Mouse (Mus musculus): ENCODE measurements around the gene Smpd1. TPM values are rescaled to one million over a fixed set of nuclear protein-coding genes. Genes with fewer than 3 reads are reported as not detected.

Smpd1 gene
- 159 and 173 TPM in 2 replicates for total RNA-seq (2014; rRNA removed; ENCODE audit: low replicate concordance)
- 81.0 and 85.3 TPM in 2 replicates for polyA plus RNA-seq (2015; fragmentation: Nextera tagmentation; extraction: Ambion mirVana)

DNA sequence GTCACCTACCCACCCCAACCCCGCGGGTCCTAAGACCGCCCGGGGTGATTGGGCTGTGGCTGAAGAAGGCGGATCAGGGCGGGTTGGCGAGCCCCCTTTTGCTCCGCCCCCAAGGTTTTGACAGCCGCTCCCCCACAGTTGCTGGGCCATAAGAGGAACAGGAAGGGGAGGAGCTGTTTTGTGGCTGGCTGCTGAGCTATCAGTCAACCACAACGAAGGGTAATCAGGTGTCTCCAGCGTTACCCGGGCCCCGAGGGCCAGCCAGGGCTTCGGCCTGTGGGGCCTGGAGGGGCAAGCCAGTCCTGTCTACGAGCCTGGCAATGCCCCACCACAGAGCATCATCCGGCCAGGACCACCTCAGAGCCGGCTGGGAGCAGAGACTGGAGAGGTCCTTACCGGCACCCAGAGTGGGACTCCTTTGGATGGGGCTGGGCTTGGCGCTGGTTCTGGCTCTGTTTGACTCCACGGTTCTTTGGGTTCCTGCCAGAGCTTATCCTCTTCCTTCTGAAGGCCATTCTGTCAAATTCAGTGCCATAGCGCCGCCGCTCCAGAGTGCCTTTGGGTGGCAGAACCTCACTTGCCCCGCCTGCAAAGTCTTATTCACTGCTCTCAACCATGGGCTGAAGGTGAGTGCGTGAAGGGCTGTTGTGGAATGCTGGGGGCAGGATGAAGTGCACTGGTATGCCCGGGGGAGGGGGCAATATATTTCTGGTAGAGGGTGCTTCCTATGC lies at the start of gene Smpd1:
TSS of gene Smpd1 (plus strand) at position 149 of the 731 bp plus-strand sequence.
- 2% methylated on average over 26 of the region's 26 CpGs for WGBS
- peaks cover 22% of the 10 kb centered on the region for H3K4me1 ChIP-seq (ENCODE audit: control insufficient read depth, insufficient read depth)

DNA sequence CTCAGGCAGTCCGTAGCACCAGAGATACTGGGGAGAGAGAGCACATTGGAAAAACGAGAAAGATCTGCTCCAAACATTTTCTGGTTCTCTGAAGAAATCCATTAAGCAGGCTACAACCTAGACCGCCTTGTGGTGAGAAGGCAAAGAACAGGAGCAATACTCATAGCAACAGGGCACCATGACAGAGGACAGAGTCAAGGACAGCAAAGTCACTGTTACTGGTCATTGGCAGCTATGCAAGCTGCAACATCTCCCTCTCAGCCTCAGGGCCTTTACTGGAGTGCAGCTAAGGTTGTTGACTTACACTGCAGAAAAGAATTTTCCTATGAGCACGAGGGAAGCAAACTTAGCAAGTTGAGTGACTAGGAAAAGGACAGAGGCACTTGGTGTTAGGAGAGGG lies 46.9 kb upstream of the Smpd1 start:
- no peak for TF ChIP-seq CTCF (IDR thresholded peaks at IDR 0.05; ENCODE audit: low read depth)
- DNase-seq (ENCODE audit: low spot score) = no peak
- Histone ChIP-seq H3K36me3 (replicated peaks; ENCODE audit: control insufficient read depth, insufficient read depth, low read length) (no peaks in the 10 kb centered on the region), H3K9ac (replicated peaks; ENCODE audit: low read depth, low read length) (no peak overlapping the region), H3K4me2 (ENCODE audit: low read depth, low read length) (no peak overlapping the region), H3K9me3 (replicated peaks; ENCODE audit: control insufficient read depth, low read length) (no peaks in the 10 kb centered on the region), H3K27ac (ENCODE audit: low read depth) (no peak overlapping the region), H3K27me3 (ENCODE audit: control insufficient read depth, insufficient read depth, low read length) (no peaks in the 10 kb centered on the region), H3K4me1 (ENCODE audit: control insufficient read depth, insufficient read depth) (peaks cover 4% of the 10 kb centered on the region; the same call in 1 of the 2 replicates), H3K4me3 (ENCODE audit: low read depth, low read length) (no peak overlapping the region)
- WGBS = 38% methylated on average over 4 of the region's 4 CpGs
- peak; percentile 55; the same call in 1 of the 2 replicates for ATAC-seq (ENCODE audit: insufficient read depth, low read depth)

More for the DNA sequence above, at the start of gene Smpd1:
- Histone ChIP-seq H3K9me3 (replicated peaks; ENCODE audit: control insufficient read depth, low read length) (no peaks in the 10 kb centered on the region), H3K27ac (ENCODE audit: low read depth) (peak within 1 kb of the TSS; percentile 84), H3K27me3 (ENCODE audit: control insufficient read depth, insufficient read depth, low read length) (no peaks in the 10 kb centered on the region), H3K9ac (replicated peaks; ENCODE audit: low read depth, low read length) (peak within 1 kb of the TSS; percentile 61), H3K36me3 (replicated peaks; ENCODE audit: control insufficient read depth, insufficient read depth, low read length) (peaks cover 27% of the 10 kb centered on the region), H3K4me2 (ENCODE audit: low read depth, low read length) (peak within 1 kb of the TSS; percentile 73), H3K4me3 (ENCODE audit: low read depth, low read length) (peak within 1 kb of the TSS; percentile 62)
- ATAC-seq (ENCODE audit: insufficient read depth, low read depth) (peak; percentile 95), DNase-seq (ENCODE audit: low spot score) (peak; percentile 98)
- TF ChIP-seq EP300 (IDR thresholded peaks at IDR 0.05; ENCODE audit: low read depth) = 0 out of 2 replicates have a peak, but pooled peaks have one; percentile 22
- 0 out of 2 replicates have a peak, but pooled peaks have one; percentile 1 for TF ChIP-seq CTCF (IDR thresholded peaks at IDR 0.05; ENCODE audit: low read depth)

DNA sequence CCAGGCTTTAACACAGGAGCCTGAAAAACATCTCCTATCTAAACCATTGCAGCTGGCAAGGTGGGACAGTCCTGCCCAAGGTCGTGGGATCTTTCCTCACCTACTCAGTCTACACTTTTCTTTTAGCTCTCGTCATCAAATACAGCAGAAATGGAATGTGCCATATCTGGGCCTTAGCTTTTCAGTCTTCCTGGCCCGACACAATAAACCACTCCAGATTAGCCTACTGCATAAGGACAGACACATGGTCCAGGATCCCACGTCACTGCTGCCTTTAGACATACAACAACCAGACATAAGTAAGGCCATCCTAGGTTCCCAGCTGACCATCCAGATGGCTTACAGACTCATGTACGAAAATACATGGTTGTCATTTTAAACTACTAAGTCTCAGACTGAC lies 44.0 kb upstream of the Smpd1 start:
- WGBS = 36% methylated on average over 5 of the region's 5 CpGs
- H3K36me3 ChIP-seq (replicated peaks; ENCODE audit: control insufficient read depth, insufficient read depth, low read length) = no peaks in the 10 kb centered on the region
- peak; percentile 84 for ATAC-seq (ENCODE audit: insufficient read depth, low read depth)
- H3K9ac ChIP-seq (replicated peaks; ENCODE audit: low read depth, low read length) = no peak overlapping the region
- H3K4me2 ChIP-seq (ENCODE audit: low read depth, low read length) = no peak overlapping the region
- peak; percentile 72 for DNase-seq (ENCODE audit: low spot score)
- H3K9me3 ChIP-seq (replicated peaks; ENCODE audit: control insufficient read depth, low read length) = no peaks in the 10 kb centered on the region
- H3K27ac ChIP-seq (ENCODE audit: low read depth) = no peak overlapping the region
- no peak for TF ChIP-seq CTCF (IDR thresholded peaks at IDR 0.05; ENCODE audit: low read depth)
- no peak for TF ChIP-seq EP300 (IDR thresholded peaks at IDR 0.05; ENCODE audit: low read depth)
- H3K4me1 ChIP-seq (ENCODE audit: control insufficient read depth, insufficient read depth) = peaks cover 4% of the 10 kb centered on the region; the same call in 1 of the 2 replicates
- H3K4me3 ChIP-seq (ENCODE audit: low read depth, low read length) = no peak overlapping the region
- no peaks in the 10 kb centered on the region for H3K27me3 ChIP-seq (ENCODE audit: control insufficient read depth, insufficient read depth, low read length)

DNA sequence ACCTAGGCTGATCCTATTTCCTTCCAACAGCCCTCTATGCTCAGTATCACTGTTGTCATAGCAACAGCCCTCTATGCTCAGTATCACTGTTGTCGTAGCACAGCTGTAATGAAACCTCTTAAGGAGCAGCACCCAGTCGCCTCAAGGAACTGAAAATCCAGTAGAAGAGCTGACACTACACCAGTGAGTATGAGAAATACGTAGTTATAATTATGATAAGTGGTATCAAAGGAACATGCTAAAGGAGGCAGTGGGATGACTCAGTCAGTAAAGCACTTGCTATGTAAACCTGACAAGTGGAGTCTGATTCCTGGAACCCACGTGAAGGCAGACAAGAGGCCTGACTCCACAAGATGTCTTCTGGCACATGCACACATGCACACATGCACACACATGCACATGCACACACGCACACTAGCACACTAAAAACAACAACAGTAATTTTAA lies 40.3 kb upstream of the Smpd1 start:
- Histone ChIP-seq H3K4me2 (ENCODE audit: low read depth, low read length) (no peak overlapping the region), H3K27ac (ENCODE audit: low read depth) (no peak overlapping the region), H3K4me1 (ENCODE audit: control insufficient read depth, insufficient read depth) (peaks cover 4% of the 10 kb centered on the region; the same call in 1 of the 2 replicates), H3K36me3 (replicated peaks; ENCODE audit: control insufficient read depth, insufficient read depth, low read length) (no peaks in the 10 kb centered on the region), H3K27me3 (ENCODE audit: control insufficient read depth, insufficient read depth, low read length) (no peaks in the 10 kb centered on the region), H3K4me3 (ENCODE audit: low read depth, low read length) (no peak overlapping the region), H3K9me3 (replicated peaks; ENCODE audit: control insufficient read depth, low read length) (no peaks in the 10 kb centered on the region), H3K9ac (replicated peaks; ENCODE audit: low read depth, low read length) (no peak overlapping the region)
- TF ChIP-seq EP300 (IDR thresholded peaks at IDR 0.05; ENCODE audit: low read depth) = no peak
- TF ChIP-seq CTCF (IDR thresholded peaks at IDR 0.05; ENCODE audit: low read depth) = no peak
- DNase-seq (ENCODE audit: low spot score) (no peak), ATAC-seq (ENCODE audit: insufficient read depth, low read depth) (no peak)
- WGBS = 43% methylated on average over 5 of the region's 5 CpGs

DNA sequence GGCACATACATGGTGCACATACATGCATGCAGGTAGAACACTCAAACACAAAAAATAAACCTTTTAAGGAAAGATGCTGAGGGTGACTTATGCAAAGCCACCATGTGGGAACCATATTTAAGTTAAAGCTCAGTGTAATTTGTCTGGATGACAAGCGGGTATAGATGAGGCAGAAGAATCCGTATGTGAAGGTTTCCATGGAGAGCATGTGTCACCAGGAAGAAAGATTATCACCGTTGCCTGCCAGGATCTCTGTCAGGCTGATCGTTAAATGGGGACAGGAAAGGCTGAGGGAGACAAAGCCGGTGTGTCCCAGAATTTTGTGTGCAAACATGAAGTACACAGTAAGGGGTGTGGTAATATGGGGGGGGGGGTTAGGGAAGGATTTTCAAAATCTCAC lies 39.6 kb upstream of the Smpd1 start:
- no peak for ATAC-seq (ENCODE audit: insufficient read depth, low read depth)
- H3K4me3 ChIP-seq (ENCODE audit: low read depth, low read length) = no peak overlapping the region
- no peak overlapping the region for H3K4me2 ChIP-seq (ENCODE audit: low read depth, low read length)
- H3K36me3 ChIP-seq (replicated peaks; ENCODE audit: control insufficient read depth, insufficient read depth, low read length) = no peaks in the 10 kb centered on the region
- WGBS = 54% methylated on average over 5 of the region's 5 CpGs
- H3K27me3 ChIP-seq (ENCODE audit: control insufficient read depth, insufficient read depth, low read length) = no peaks in the 10 kb centered on the region
- H3K4me1 ChIP-seq (ENCODE audit: control insufficient read depth, insufficient read depth) = peaks cover 4% of the 10 kb centered on the region; the same call in 1 of the 2 replicates
- H3K9ac ChIP-seq (replicated peaks; ENCODE audit: low read depth, low read length) = no peak overlapping the region
- DNase-seq (ENCODE audit: low spot score) = no peak
- no peak for TF ChIP-seq EP300 (IDR thresholded peaks at IDR 0.05; ENCODE audit: low read depth)
- no peak overlapping the region for H3K27ac ChIP-seq (ENCODE audit: low read depth)
- H3K9me3 ChIP-seq (replicated peaks; ENCODE audit: control insufficient read depth, low read length) = no peaks in the 10 kb centered on the region

Measured in heart, postnatal 0 days (tissue).